Mouse (Mus musculus): ENCODE measurements at regions not wholly inside any gene's neighbourhood (a gene's known extent, or its start where the extent isn't known, plus 50 kb on each side); places are given as distances from the start of the nearest gene placed in this dataset.

DNA sequence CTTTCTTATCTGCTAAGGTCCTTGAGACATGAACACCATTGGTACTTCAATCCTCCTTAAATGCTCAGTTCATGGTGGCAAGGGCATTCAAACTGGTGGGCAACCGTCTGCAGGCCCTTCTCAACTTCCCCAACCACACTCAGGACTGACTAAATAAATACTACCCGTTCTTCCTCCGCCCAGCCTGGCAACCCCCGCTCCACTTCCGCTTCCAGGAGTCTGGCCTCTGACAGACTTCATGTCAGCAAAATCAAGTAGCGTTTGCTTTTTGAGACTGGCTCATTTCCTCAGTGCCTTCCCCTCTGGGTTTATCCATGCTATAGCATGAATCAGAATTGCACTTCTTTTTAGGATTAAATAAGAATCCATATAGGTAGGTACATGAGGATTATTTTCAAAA is 103.3 kb upstream of the Zfp648 start:
- H3K4me1 ChIP-seq (replicated peaks; ENCODE audit: control insufficient read depth in 2 of 2, insufficient read depth in 2 of 2, low read length in 1 of 2), result peaks cover 0 to 2% of the 10 kb centered on the region in 2 experiments; a peak in 1 of 4 replicates
- no peak overlapping the region for H3K4me2 ChIP-seq (ENCODE audit: low read depth)
- TF ChIP-seq CTCF (IDR thresholded peaks at IDR 0.05; ENCODE audit: low read depth) (no peak), EP300 (IDR thresholded peaks at IDR 0.05; ENCODE audit: low read depth) (no peak)
- WGBS (ENCODE audit: insufficient replicate concordance), result 7% methylated on average over 6 of the region's 6 CpGs
- no peak overlapping the region for H3K27ac ChIP-seq
- no peaks in the 10 kb centered on the region for H3K9me3 ChIP-seq (ENCODE audit: control insufficient read depth, low read length)
- no peak overlapping the region for H3K9ac ChIP-seq (replicated peaks)
- no peak overlapping the region for H3K4me3 ChIP-seq (ENCODE audit: insufficient read depth in 1 of 2, low read depth in 2 of 2, low read length in 2 of 2)
- no peak for ATAC-seq (ENCODE audit: insufficient read depth)
- H3K36me3 ChIP-seq (replicated peaks; ENCODE audit: control insufficient read depth, insufficient read depth, low read depth), result no peaks in the 10 kb centered on the region
- H3K27me3 ChIP-seq (ENCODE audit: control insufficient read depth, insufficient read depth, low read length), result no peaks in the 10 kb centered on the region
- no peak for DNase-seq (ENCODE audit: low read depth in 3 of 3, low spot score in 3 of 3)

DNA sequence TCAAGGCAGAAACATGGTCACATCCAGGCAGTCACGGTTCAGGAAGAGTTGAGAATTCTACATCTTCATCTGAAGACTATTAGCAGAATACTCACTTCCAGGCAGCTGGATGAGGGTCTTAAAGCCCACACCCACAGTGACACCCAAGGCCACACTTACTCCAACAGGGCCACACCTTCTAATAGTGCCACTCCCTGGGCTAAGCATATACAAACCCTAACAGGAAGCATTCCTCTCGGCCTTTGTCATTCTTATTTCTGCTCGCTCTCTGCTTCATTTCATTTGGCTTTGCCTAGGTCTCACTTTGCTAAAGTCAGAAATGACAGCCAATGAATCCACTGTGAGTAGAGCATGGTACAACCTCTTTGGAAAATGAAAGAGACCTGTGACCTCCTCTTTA is 100.4 kb upstream of the Zfp648 start:
- H3K9ac ChIP-seq (replicated peaks), result no peak overlapping the region
- no peaks in the 10 kb centered on the region for H3K9me3 ChIP-seq (ENCODE audit: control insufficient read depth, low read length)
- H3K4me1 ChIP-seq (replicated peaks; ENCODE audit: control insufficient read depth in 2 of 2, insufficient read depth in 2 of 2, low read length in 1 of 2), result peaks cover 0 to 2% of the 10 kb centered on the region in 2 experiments; a peak in 1 of 4 replicates
- no peak overlapping the region for H3K4me2 ChIP-seq (ENCODE audit: low read depth)
- no peak overlapping the region for H3K4me3 ChIP-seq (ENCODE audit: insufficient read depth in 1 of 2, low read depth in 2 of 2, low read length in 2 of 2)
- 56% methylated on average over 3 of the region's 3 CpGs for WGBS (ENCODE audit: insufficient replicate concordance)
- TF ChIP-seq CTCF (IDR thresholded peaks at IDR 0.05; ENCODE audit: low read depth) (no peak), EP300 (IDR thresholded peaks at IDR 0.05; ENCODE audit: low read depth) (no peak)
- DNase-seq (ENCODE audit: low read depth in 3 of 3, low spot score in 3 of 3) (no peak), ATAC-seq (ENCODE audit: insufficient read depth) (no peak)
- no peaks in the 10 kb centered on the region for H3K27me3 ChIP-seq (ENCODE audit: control insufficient read depth, insufficient read depth, low read length)
- H3K36me3 ChIP-seq (replicated peaks; ENCODE audit: control insufficient read depth, insufficient read depth, low read depth), result no peaks in the 10 kb centered on the region
- no peak overlapping the region for H3K27ac ChIP-seq

DNA sequence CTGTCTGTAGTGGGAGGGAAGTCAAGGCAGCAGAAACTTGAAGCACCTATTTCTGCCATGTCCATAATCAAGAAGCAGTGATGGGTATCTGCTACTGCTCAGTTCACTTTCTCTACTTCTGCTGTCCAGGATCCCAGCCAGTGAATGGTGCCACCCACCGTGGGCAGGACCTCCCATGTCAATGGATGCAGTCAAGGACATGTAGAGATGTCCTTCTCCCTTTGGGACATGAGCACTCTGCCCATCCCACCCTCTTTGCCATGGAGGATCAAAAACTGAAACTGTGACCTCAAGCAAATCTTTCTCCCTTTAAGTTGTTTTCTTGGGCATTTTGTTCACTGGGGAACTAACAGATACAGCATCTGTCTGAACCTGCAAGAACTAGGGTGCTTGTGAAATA is 99.6 kb upstream of the Zfp648 start:
- no peak for DNase-seq (ENCODE audit: low read depth in 3 of 3, low spot score in 3 of 3)
- WGBS (ENCODE audit: insufficient replicate concordance), result 59% methylated on average over 1 of the region's 1 CpGs
- no peak overlapping the region for H3K27ac ChIP-seq

DNA sequence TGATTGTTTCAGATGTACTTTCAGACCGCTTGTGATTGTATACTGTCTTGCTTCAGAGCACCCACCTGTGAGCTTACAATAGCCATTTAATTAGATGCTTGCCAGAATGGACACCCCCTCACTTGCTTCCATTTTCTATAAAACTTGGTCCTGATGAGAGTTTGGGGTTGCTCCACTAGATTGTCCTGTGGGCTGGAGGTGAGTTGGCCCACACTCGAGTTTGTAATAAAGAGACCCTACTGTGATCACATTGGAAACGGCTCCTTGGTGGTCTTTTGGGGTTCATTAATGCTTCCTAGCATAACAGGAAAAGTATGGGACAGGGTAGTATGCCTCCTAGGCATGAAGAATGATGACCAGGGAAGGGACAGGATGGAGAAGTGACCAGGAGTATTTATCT is 98.8 kb upstream of the Zfp648 start:
- no peak overlapping the region for H3K4me2 ChIP-seq (ENCODE audit: low read depth)
- peaks cover 0 to 2% of the 10 kb centered on the region in 2 experiments; a peak in 1 of 4 replicates for H3K4me1 ChIP-seq (replicated peaks; ENCODE audit: control insufficient read depth in 2 of 2, insufficient read depth in 2 of 2, low read length in 1 of 2)
- no peak overlapping the region for H3K27ac ChIP-seq
- H3K9ac ChIP-seq (replicated peaks), result no peak overlapping the region
- DNase-seq (ENCODE audit: low read depth in 3 of 3, low spot score in 3 of 3) (no peak), ATAC-seq (ENCODE audit: insufficient read depth) (no peak)
- H3K27me3 ChIP-seq (ENCODE audit: control insufficient read depth, insufficient read depth, low read length), result no peaks in the 10 kb centered on the region
- WGBS (ENCODE audit: insufficient replicate concordance), result 57% methylated on average over 3 of the region's 3 CpGs
- H3K36me3 ChIP-seq (replicated peaks; ENCODE audit: control insufficient read depth, insufficient read depth, low read depth), result no peaks in the 10 kb centered on the region
- no peak overlapping the region for H3K4me3 ChIP-seq (ENCODE audit: insufficient read depth in 1 of 2, low read depth in 2 of 2, low read length in 2 of 2)
- TF ChIP-seq CTCF (IDR thresholded peaks at IDR 0.05; ENCODE audit: low read depth), result no peak
- no peak for TF ChIP-seq EP300 (IDR thresholded peaks at IDR 0.05; ENCODE audit: low read depth)
- no peaks in the 10 kb centered on the region for H3K9me3 ChIP-seq (ENCODE audit: control insufficient read depth, low read length)

More for the DNA sequence above, 99.6 kb upstream of the Zfp648 start:
- no peak for ATAC-seq (ENCODE audit: insufficient read depth)
- Histone ChIP-seq H3K27me3 (ENCODE audit: control insufficient read depth, insufficient read depth, low read length) (no peaks in the 10 kb centered on the region), H3K9me3 (ENCODE audit: control insufficient read depth, low read length) (no peaks in the 10 kb centered on the region), H3K4me2 (ENCODE audit: low read depth) (no peak overlapping the region), H3K4me3 (ENCODE audit: insufficient read depth in 1 of 2, low read depth in 2 of 2, low read length in 2 of 2) (no peak overlapping the region), H3K36me3 (replicated peaks; ENCODE audit: control insufficient read depth, insufficient read depth, low read depth) (no peaks in the 10 kb centered on the region), H3K9ac (replicated peaks) (no peak overlapping the region), H3K4me1 (replicated peaks; ENCODE audit: control insufficient read depth in 2 of 2, insufficient read depth in 2 of 2, low read length in 1 of 2) (peaks cover 0 to 2% of the 10 kb centered on the region in 2 experiments; a peak in 1 of 4 replicates)
- no peak for TF ChIP-seq EP300 (IDR thresholded peaks at IDR 0.05; ENCODE audit: low read depth)
- TF ChIP-seq CTCF (IDR thresholded peaks at IDR 0.05; ENCODE audit: low read depth), result no peak

DNA sequence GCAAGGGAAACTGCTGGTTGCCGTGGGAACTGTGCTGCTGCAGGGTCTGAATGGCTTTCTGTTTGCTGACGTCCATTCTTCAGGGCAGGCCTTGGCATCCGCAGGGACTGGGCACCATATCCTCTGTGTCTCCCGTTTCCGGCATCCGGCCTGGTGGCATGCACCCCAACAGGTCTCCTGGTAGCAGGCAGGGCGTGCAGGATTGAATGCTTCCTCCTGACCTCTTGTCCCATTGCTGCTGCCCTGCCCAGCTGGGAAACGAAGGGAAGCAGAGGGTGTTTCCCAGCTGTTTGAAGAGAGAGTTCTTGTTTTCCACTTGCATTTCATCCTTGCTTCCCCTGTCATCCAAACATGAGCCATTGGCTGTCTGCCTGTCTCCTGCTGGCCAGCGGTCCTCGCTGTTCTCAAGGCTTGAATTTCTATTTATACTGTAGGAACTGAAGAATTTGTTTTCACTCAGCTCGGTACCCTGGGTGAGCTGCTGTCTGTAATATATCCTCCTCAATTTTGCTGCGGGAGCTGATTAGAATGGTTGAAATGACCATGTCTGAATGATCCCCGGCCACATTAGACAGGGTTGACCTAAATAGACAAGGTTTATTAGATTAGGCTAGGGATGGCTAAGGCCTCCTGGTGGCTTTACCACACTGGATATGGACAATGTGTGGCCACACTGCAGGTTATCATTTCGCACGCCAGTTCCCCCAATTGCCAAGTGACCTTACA is 98.0 kb upstream of the Zfp648 start:
- WGBS (ENCODE audit: insufficient replicate concordance), result 56% methylated on average over 15 of the region's 15 CpGs
- Histone ChIP-seq H3K9ac (replicated peaks) (no peak overlapping the region), H3K4me1 (replicated peaks; ENCODE audit: control insufficient read depth in 2 of 2, insufficient read depth in 2 of 2, low read length in 1 of 2) (0 out of 4 replicates have a peak, but pooled peaks cover 0 to 2% of the 10 kb centered on the region in 2 experiments), H3K36me3 (replicated peaks; ENCODE audit: control insufficient read depth, insufficient read depth, low read depth) (no peaks in the 10 kb centered on the region), H3K4me3 (ENCODE audit: insufficient read depth in 1 of 2, low read depth in 2 of 2, low read length in 2 of 2) (no peak overlapping the region), H3K4me2 (ENCODE audit: low read depth) (no peak overlapping the region), H3K27me3 (ENCODE audit: control insufficient read depth, insufficient read depth, low read length) (no peaks in the 10 kb centered on the region), H3K27ac (no peak overlapping the region), H3K9me3 (ENCODE audit: control insufficient read depth, low read length) (no peaks in the 10 kb centered on the region)
- TF ChIP-seq CTCF (IDR thresholded peaks at IDR 0.05; ENCODE audit: low read depth), result no peak
- no peak for TF ChIP-seq EP300 (IDR thresholded peaks at IDR 0.05; ENCODE audit: low read depth)
- DNase-seq (ENCODE audit: low read depth in 3 of 3, low spot score in 3 of 3), result no peak
- no peak for ATAC-seq (ENCODE audit: insufficient read depth)
